Mouse (Mus musculus): Measurements from ENCODE around the gene Sprr2j-ps.

Sprr2j-ps gene

DNA sequence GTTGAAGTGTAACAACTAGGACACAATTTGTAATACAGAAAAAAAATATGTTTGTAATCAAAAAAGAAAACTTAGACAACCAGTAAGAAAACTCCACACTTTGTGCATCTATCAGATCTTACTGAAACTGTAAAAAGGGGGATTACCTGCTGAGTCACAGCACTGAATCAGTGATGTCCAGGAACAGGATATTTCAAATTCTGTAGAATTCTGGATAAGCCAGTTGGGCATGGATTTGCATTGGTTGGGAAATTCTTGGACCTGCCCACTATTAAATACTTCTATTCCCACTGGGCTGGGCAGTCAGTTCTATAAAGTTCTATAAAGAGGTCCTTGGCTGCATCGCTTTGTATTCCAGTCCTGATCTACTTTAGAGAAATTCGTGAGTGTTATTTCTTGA lies at the start of gene Sprr2j-ps:
Gene Sprr2j-ps, plus strand, starts transcription at position 301 of the 400 bp plus-strand sequence.
- no peak for DNase-seq (ENCODE audit: extremely low spot score, low read depth, low spot score)

DNA sequence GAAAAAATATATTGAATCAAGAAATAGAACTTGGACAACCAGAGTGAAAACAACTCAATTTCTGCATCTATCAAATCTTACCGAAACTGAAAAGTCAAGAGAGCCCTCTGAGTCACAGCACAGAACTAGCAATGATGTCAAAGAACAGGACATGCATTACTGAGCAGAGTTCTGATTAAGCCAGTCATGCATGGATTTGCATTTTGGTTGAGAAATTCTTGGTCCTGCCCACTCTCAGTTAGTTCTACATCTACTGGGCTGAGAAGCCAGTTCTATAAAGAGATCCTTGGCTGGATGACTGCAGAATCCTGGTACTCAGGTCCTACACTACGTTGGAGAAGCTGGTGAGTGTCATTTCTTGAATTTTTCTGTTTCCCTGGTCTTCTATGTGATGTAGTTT lies 44.3 kb upstream of the Sprr2j-ps start:
- DNase-seq (ENCODE audit: extremely low spot score, low read depth, low spot score) = no peak

DNA sequence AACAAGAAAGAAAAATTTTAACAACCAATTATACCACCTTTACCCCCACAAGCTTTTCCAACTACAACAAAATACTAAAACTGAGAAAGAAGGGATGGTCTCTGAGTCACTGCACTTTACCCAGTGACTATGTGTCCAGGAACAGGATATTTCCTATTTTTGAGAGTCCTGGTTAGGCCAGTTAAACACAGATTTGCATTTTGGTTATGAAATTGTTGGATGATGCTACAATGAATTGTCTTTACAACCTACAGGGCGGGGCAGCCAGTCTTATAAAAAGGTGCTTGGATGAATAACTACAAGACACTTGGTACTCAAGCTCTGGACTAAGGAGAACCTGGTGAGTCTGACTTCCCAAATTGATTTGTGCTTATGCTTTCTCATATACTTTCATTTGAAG lies 32.5 kb upstream of the Sprr2j-ps start, which contains the start of gene Sprr2h:
Gene Sprr2h, plus strand, starts transcription at position 301 of the 400 bp plus-strand sequence.
- no peak for DNase-seq (ENCODE audit: extremely low spot score, low read depth, low spot score)

DNA sequence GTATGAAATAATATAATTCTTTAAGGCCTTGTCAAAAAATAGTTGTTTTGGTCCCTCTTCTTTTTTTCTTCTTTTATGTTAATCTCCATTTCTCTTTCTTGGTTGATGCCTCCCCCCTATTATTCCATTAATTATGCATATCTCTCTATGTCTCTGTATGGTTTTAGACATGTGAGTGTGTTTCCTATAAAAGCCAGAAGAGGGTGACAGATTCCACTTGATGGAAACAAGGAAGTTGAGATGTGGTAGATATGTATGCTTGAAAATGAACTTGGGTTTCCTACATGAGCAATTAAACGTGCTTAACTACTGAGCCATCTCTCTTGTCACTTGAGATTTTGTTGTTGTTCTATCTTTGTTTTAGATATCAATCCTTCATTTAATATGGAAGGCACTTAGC lies 23.6 kb upstream of the Sprr2j-ps start:
- no peak for DNase-seq (ENCODE audit: extremely low spot score, low read depth, low spot score)

DNA sequence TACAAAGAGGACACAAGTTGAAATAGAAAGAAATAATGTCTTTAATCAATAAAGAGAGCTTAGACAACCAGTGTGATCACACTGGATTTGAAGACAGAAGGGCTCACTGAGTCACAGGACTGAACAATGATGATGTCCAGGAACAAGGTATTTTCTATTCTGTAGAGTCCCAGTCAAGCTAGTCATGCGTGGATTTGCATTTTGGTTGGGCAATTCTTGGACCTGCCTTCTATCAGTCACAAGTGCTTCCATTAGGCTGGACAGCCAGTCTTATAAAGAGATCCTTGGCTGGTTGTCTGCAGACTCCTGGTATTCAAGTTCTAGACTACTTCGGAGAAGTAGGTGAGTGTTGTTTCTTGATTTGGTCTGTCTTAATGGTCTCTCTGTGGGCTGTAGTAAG lies 10.2 kb upstream of the Sprr2j-ps start, which contains the start of gene Sprr2i:
Gene Sprr2i, plus strand, starts transcription at position 301 of the 400 bp plus-strand sequence.
- no peak for DNase-seq (ENCODE audit: extremely low spot score, low read depth, low spot score)

DNA sequence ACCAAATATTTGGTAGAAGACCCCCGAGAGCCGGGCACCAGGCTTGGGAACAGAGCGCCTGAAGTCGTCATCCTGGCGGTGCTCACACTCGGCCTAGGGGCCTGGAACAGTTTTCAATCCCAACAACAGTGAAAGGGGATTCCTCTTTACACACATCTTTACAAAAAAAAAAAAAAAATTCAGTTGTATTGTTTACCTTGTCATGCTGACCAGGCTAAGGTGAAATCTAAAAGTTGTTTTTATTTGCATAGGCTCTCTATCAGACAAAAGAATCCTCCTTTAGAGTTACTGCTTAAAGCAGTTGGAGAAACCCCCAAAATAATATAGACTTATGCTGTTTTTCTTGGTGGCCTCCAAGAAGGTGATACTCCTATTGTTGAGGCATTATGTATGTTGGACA lies 11.4 kb downstream of the Sprr2j-ps start, which contains the start of gene Gm9774:
Gene Gm9774, minus strand, starts transcription at position 101 of the 400 bp plus-strand sequence.
- no peak for DNase-seq (ENCODE audit: extremely low spot score, low read depth, low spot score)

DNA sequence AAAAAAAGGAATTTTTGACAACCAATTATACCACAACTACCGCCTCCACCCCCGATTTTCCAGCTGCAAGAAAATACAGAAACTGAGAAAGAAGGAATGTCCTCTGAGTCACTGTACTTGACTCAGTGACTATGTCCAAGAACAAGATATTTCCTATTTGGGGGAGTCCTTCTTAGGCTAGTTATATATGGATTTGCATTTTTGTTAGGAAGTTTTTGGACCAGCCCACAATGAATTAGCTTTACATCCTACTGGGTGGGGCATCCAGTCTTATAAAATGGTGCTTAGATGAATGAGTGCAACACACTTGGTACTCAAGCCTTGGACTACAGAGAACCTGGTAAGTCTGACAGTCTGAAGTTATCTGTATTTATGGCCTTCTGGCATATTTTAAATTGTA lies 14.4 kb downstream of the Sprr2j-ps start, which contains the start of gene Sprr2k:
Gene Sprr2k, plus strand, starts transcription at position 301 of the 400 bp plus-strand sequence.
- DNase-seq (ENCODE audit: extremely low spot score, low read depth, low spot score) = no peak

DNA sequence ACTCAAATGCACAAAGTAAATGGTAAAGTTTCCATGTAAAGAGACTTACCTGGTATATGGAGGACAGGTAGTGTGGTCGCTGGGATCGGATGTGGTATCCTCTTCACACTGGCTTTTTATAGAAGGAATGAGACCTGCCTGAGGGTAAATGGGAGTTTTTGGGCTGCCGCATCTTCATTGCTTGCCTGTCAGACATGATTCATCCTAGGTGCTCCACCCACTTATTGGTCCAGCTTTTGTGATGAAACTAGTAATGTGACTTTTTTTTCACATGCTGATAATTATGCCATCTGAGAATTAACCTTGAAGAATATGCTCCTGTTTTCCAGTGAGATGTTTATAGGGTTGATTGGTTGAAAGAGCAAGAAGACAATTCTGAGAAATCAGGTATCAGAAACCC lies 20.8 kb downstream of the Sprr2j-ps start, which contains the start of gene Sprr1b:
Gene Sprr1b, minus strand, starts transcription at position 101 of the 400 bp plus-strand sequence.
- no peak for DNase-seq (ENCODE audit: extremely low spot score, low read depth, low spot score)

DNA sequence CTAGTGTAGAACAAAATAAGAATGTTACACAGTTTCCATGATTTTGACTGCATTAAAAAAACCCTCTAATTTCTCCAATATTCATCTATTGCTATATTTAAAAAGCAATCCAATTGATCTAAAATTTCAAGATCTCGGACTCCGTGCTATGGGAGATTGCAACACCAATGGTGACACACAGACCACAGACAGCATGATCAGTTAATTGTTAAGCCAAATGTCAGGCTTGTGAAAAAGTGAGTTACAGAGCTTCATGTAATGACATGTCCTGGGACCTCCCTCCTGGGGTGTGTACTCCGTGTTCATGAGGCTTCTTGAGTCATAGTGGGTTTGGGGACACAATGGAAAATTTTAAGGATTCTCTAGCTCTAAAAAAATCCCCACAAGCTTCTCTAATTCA lies 22.3 kb downstream of the Sprr2j-ps start:
- no peak for DNase-seq (ENCODE audit: extremely low spot score, low read depth, low spot score)

DNA sequence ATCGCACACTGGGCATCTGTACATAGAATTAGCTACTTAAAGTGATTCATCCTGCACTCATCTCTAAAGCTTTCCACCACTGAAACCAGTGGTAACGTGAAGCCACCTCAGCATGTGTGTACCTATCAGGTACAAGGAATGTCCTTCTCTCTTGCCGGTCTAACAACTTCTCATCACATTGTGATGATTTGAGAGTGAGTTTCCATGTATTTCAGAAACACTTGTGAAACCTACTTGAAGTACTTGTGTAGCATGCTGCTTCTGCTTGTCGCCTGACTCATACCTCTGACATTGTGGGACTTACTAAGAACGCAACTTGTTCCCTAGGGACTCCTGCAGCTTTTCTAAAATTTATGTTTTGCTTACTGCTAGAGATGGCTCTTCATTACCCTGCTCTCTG lies 37.3 kb downstream of the Sprr2j-ps start:
- DNase-seq (ENCODE audit: extremely low spot score, low read depth, low spot score) = no peak

DNA sequence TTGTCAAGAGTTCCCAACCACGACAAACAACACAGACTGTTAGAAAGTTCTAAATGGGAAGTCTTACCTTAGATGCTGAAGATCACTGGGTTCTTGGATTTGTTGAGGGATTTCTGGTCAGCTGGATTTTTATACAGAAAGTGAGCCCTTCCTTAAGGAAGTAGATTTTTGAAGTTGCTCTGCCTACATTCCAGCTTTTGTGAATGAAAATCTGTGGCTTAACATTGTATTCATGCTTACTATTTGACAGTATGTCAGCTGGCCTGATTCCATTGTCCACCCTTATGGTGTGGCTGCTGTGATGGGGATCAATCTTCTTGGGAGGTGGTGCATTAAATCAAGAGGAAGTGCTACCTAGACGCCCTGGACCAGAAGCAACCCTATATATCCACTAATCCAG lies 40.7 kb downstream of the Sprr2j-ps start, which contains the start of gene Sprr3:
Gene Sprr3, minus strand, starts transcription at position 101 of the 400 bp plus-strand sequence.
- DNase-seq (ENCODE audit: extremely low spot score, low read depth, low spot score) = no peak

DNA sequence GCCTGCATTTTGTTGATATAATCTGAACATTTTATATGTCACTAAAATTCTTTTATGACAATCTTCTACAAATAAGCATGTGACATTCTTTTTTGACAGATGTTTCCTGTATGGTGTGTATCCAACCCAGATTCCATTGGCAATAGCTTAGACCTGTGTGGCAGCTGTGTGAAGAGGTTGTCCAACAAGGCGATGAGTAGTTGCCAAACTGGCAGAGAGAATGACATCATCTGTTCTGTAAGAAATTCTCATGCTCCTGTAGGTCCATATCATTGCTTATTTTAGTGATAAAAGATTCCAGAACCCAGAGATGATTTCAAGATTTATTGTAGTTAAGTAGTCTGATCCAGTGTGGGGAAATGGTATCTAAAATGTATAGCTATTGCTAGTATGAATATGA lies 48.7 kb downstream of the Sprr2j-ps start:
- no peak for DNase-seq (ENCODE audit: extremely low spot score, low read depth, low spot score)

DNA sequence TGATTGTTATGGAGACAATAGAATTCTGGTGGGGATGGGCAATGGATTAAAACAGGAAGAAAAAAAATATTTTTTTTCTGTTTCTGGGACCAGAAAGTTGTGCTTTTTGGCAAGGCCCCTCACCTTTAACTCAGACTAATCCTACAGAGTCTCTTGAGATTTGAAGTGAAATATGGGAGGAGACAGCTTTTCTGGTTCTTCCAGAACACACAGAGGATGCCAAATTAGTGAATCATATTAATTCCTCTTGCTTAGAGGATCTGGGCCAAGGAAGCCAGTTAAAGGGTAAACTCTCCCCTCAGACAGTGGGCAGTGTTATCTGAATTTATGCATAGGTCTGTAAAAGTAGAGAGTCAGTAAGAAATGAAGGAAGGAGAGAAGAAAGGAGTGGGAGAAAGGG lies 49.5 kb downstream of the Sprr2j-ps start:
- DNase-seq (ENCODE audit: extremely low spot score, low read depth, low spot score) = no peak

Data from hindlimb bud, embryonic 11.5 days (tissue).